Mouse (Mus musculus): ENCODE data around the gene Oas1h. TPM values are rescaled to one million over a fixed set of nuclear protein-coding genes. Genes with fewer than 3 reads are reported as not detected.

The Oas1h gene
- polyA plus RNA-seq, 1 experiment from 2014 or later = not detected

Small RNA genes within 50 kb of the gene (microRNA-seq; reads per million reads assigned to microRNA genes)
- not detected for gene Gm22907

Other genes with a start within 250 kb of the Oas1h start
- gene Rita1, start 248.8 kb upstream of the Oas1h start, polyA plus RNA-seq (2014; fragmentation: Nextera tagmentation; extraction: Ambion mirVana) = 8.4 and 9.0 TPM in 2 replicates
- 27.1 and 30.7 TPM in 2 replicates for gene Ddx54, start 248.7 kb upstream of the Oas1h start, polyA plus RNA-seq (2014; fragmentation: Nextera tagmentation; extraction: Ambion mirVana)
- not detected in 2 replicates for gene Cfap73, start 227.2 kb upstream of the Oas1h start, polyA plus RNA-seq (2014; fragmentation: Nextera tagmentation; extraction: Ambion mirVana)
- gene Rasal1, start 212.6 kb upstream of the Oas1h start, polyA plus RNA-seq (2014; fragmentation: Nextera tagmentation; extraction: Ambion mirVana) = 0.07 and 0.18 TPM in 2 replicates
- gene Dtx1, start 149.5 kb upstream of the Oas1h start, polyA plus RNA-seq (2014; fragmentation: Nextera tagmentation; extraction: Ambion mirVana) = 5.2 and 5.9 TPM in 2 replicates
- gene Oas2, start 111.6 kb upstream of the Oas1h start, polyA plus RNA-seq (2014; fragmentation: Nextera tagmentation; extraction: Ambion mirVana) = 0.58 and 0.70 TPM in 2 replicates
- gene Oas3, start 83.8 kb upstream of the Oas1h start, polyA plus RNA-seq (2014; fragmentation: Nextera tagmentation; extraction: Ambion mirVana) = not detected in 2 replicates
- gene Oas1e, start 65.9 kb upstream of the Oas1h start, polyA plus RNA-seq (2014; fragmentation: Nextera tagmentation; extraction: Ambion mirVana) = not detected in 2 replicates
- gene Oas1c, start 48.9 kb upstream of the Oas1h start, polyA plus RNA-seq (2014; fragmentation: Nextera tagmentation; extraction: Ambion mirVana) = 0.59 and 1.2 TPM in 2 replicates
- gene Oas1f, start 14.1 kb upstream of the Oas1h start, polyA plus RNA-seq (2014; fragmentation: Nextera tagmentation; extraction: Ambion mirVana) = 0.35 TPM in 1 of 2 replicates, not detected in the other
- gene Oas1g, start 26.2 kb downstream of the Oas1h start, polyA plus RNA-seq (2014; fragmentation: Nextera tagmentation; extraction: Ambion mirVana) = 0.83 and 1.1 TPM in 2 replicates
- gene Oas1a, start 46.1 kb downstream of the Oas1h start, polyA plus RNA-seq (2014; fragmentation: Nextera tagmentation; extraction: Ambion mirVana) = 2.2 and 3.0 TPM in 2 replicates
- gene Oas1d, start 53.1 kb downstream of the Oas1h start, polyA plus RNA-seq (2014; fragmentation: Nextera tagmentation; extraction: Ambion mirVana) = not detected in 2 replicates
- 0.11 and 0.16 TPM in 2 replicates for gene Rph3a, start 148.7 kb downstream of the Oas1h start, polyA plus RNA-seq (2014; fragmentation: Nextera tagmentation; extraction: Ambion mirVana)